Mouse (Mus musculus) hindbrain, embryonic 11.5 days (tissue): ENCODE data around the gene Klf13. TPM values are rescaled to one million over a fixed set of nuclear protein-coding genes. Genes with fewer than 3 reads are reported as not detected.

Experiments used
- ATAC-seq: fragments of 200-750 bp; cut with Nextera tagmentation; 2 replicates; pipeline ENCODE4 v1.8.0; 2017; ENCODE audit warnings: mild to moderate bottlenecking, moderate TSS enrichment, moderate library complexity; ENCODE audit not compliant: low FRiP score
- DNase-seq: peaks from one replicate; pipeline ENCODE4 v3.0.0-alpha.2; 2015; ENCODE audit warnings: low spot score
- H3K27ac ChIP-seq: fragments of 300-500 bp; sonication (generic); 2 replicates; pipeline ENCODE4 v1.5.1; 2014; ENCODE audit warnings: mild to moderate bottlenecking, low read depth, low read length
- H3K27me3 ChIP-seq: fragments of 300-500 bp; sonication (generic); 2 replicates; pipeline ENCODE4 v1.6.1; 2014; ENCODE audit warnings: mild to moderate bottlenecking, low read length, moderate library complexity, mixed read lengths; ENCODE audit not compliant: control insufficient read depth, insufficient read depth
- H3K36me3 ChIP-seq: fragments of 300-500 bp; sonication (generic); 2 replicates; pipeline ENCODE4 v1.6.1; 2014; ENCODE audit warnings: mild to moderate bottlenecking, low read length, moderate library complexity, mixed read lengths; ENCODE audit not compliant: control insufficient read depth, insufficient read depth
- H3K4me1 ChIP-seq: fragments of 300-500 bp; sonication (generic); replicated peaks from 2 replicates; pipeline ENCODE4 v1.6.1; 2014; ENCODE audit warnings: low read length, mixed read lengths; ENCODE audit not compliant: control insufficient read depth, insufficient read depth
- H3K4me2 ChIP-seq: fragments of 300-500 bp; sonication (generic); replicated peaks from 2 replicates; pipeline ENCODE4 v1.6.1; 2014; ENCODE audit warnings: mild to moderate bottlenecking, low read depth, low read length
- H3K4me3 ChIP-seq: fragments of 300-500 bp; sonication (generic); 2 replicates; pipeline ENCODE4 v1.5.1; 2014; ENCODE audit warnings: low read depth, low read length
- H3K9ac ChIP-seq: fragments of 300-500 bp; sonication (generic); 2 replicates; pipeline ENCODE4 v1.6.1; 2014; ENCODE audit warnings: low read depth, low read length
- H3K9me3 ChIP-seq: fragments of 300-500 bp; sonication (generic); 2 replicates; pipeline ENCODE4 v1.6.1; 2016; ENCODE audit warnings: low read length; ENCODE audit not compliant: control insufficient read depth
- WGBS: fragments of 180-500 bp; shearing (Covaris S2); extraction: QIAGEN DNeasy Blood & Tissue Kit; methylation state at CpG from one replicate; pipeline ENCODE4 v1.1.7; 2014; 5-methylcytosine and 5-hydroxymethylcytosine counted together
- polyA plus RNA-seq: library from polyadenylated mRNA; unstranded; fragments of >200 nt; fragmentation: Nextera tagmentation; extraction: Ambion mirVana; gene quantifications from 2 replicates; pipeline ENCODE4 v1.2.1, GENCODE M21; 2014

The Klf13 gene
- polyA plus RNA-seq, 1 experiment from 2014 or later, result 35.4 TPM

DNA sequence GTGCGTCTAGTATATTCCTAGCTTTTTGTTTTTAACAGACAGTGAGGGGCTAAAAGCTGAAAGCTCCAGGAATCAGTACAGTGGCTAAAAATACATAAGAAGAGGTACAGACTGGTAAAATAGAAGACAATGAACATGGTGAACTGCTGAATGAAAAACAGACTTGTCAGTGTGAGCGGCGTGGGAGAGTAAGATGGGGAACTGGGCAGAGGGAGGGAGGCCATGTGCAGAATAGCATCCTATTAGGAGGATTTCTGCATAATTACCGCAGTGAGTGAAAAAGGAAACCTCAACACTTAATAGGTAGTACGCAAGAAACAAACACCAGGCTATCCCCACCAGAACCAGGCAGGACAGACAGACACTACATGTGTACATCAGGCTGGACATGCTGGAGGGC, 45.5 kb downstream of the Klf13 start:
- H3K4me1 ChIP-seq, result peaks cover 5% of the 10 kb centered on the region; the same call in 1 of the 2 replicates
- no peaks in the 10 kb centered on the region for H3K9me3 ChIP-seq
- 96% methylated on average over 5 of the region's 5 CpGs for WGBS
- H3K36me3 ChIP-seq, result peaks cover 9% of the 10 kb centered on the region; the same call in 1 of the 2 replicates
- ATAC-seq (no peak), DNase-seq (no peak)
- H3K9ac ChIP-seq, result no peak overlapping the region
- H3K27me3 ChIP-seq, result no peaks in the 10 kb centered on the region
- H3K27ac ChIP-seq, result no peak overlapping the region
- no peak overlapping the region for H3K4me3 ChIP-seq
- no peak overlapping the region for H3K4me2 ChIP-seq

DNA sequence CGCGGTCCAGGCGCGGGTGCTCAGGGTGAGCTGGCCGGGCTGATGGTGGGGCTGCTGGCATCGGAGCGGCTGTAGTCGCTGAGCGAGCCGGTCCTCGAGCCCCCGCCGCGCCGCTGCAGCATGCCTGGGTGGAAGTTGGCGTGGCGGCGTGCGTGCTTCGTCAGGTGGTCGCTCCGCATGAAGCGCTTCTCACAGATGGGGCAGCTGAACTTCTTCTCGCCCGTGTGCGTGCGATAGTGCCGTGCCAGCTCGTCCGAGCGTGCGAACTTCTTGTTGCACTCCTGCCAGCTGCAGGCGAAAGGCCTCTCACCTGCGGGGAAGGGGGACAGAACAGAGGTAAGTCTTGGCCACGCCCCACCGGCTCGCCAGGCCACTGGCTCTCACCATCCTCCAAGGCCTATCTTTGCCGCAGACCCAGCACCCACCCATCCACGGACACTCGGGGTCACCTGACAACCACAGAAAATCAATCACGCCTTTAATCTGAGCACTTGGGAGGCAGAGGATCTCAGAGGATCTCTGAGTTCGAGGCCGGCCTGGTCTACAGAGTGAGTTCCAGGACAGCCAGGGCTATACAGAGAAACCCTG, 47.1 kb downstream of the Klf13 start:
- no peaks in the 10 kb centered on the region for H3K9me3 ChIP-seq
- no peak overlapping the region for H3K27ac ChIP-seq

DNA sequence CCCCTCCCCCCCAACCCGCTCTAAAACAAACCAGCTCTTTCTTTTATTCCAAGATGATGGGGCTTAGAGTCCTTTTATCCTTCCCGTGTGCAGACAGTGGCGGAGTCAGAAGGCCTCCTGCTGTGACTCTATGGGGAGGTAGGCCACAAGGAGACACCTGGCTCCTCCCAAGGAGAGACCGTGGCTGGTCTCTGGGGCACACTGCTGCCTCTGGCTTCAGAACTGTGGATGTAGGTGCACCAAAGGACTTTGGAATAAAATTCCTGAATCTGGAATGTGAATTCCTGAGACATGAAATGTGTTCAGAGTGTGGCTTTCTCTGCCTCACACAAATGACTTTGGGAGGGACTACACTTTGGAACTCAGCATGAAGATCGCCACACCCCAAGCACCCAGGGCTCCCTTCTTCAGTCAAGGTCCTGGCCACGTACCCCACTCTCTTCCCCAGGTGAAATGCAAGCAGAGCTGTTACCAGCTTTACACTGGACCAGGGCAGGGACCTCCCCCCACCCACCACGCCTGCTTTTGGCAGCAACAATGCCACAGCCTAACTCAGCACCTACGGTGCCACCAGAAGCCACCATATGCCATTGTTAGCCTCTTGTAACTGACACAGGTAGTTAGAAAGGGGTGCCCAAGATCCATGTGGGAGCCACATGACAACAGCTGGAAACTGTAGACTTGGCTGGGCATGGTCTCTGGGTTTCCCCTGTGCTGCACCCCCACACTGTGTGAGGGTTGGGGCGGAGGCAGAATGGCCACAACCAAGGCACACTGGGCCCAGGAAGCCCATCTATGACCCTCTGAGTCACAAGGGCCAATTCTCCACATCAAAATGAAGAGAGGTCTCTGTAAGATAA, 49.4 kb downstream of the Klf13 start:
- ATAC-seq, result no peak
- Histone ChIP-seq H3K9me3 (no peaks in the 10 kb centered on the region), H3K27ac (no peak overlapping the region), H3K36me3 (peaks cover 11% of the 10 kb centered on the region; the same call in 1 of the 2 replicates), H3K4me3 (no peak overlapping the region), H3K27me3 (no peaks in the 10 kb centered on the region), H3K9ac (no peak overlapping the region), H3K4me1 (no peaks in the 10 kb centered on the region), H3K4me2 (no peak overlapping the region)
- DNase-seq, result no peak
- WGBS, result 77% methylated on average over 9 of the region's 9 CpGs

More for the DNA sequence above, 47.1 kb downstream of the Klf13 start:
- Histone ChIP-seq H3K9ac (no peak overlapping the region), H3K4me1 (no peaks in the 10 kb centered on the region), H3K36me3 (peaks cover 11% of the 10 kb centered on the region; the same call in 1 of the 2 replicates), H3K4me3 (no peak overlapping the region), H3K27me3 (no peaks in the 10 kb centered on the region), H3K4me2 (no peak overlapping the region)
- ATAC-seq, result no peak
- DNase-seq, result no peak
- 78% methylated on average over 36 of the region's 43 CpGs for WGBS

DNA sequence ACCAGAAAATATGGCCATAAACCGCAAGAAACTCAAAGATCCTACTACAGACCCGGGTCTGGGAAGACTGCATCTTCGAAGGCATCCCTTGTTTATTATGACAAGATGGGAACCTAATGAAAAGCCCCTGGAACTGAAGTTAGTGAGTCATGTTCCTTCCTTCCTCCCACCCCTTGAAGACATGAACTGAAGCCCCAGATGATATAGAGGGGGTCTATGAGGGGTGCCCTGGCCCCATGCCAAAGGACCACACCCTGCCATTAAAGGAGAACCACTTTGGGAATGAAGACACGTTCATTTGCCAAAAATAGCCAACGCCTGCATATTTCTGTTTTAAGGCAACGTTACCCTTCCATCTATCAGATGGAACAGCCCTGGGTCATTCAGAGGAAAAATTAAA, 50.0 kb downstream of the Klf13 start:
- no peaks in the 10 kb centered on the region for H3K4me1 ChIP-seq
- 80% methylated on average over 6 of the region's 6 CpGs for WGBS
- no peaks in the 10 kb centered on the region for H3K27me3 ChIP-seq
- H3K4me2 ChIP-seq, result no peak overlapping the region
- ATAC-seq (no peak), DNase-seq (no peak)
- no peaks in the 10 kb centered on the region for H3K9me3 ChIP-seq
- no peak overlapping the region for H3K9ac ChIP-seq
- H3K4me3 ChIP-seq, result no peak overlapping the region
- peaks cover 11% of the 10 kb centered on the region; the same call in 1 of the 2 replicates for H3K36me3 ChIP-seq
- H3K27ac ChIP-seq, result no peak overlapping the region

DNA sequence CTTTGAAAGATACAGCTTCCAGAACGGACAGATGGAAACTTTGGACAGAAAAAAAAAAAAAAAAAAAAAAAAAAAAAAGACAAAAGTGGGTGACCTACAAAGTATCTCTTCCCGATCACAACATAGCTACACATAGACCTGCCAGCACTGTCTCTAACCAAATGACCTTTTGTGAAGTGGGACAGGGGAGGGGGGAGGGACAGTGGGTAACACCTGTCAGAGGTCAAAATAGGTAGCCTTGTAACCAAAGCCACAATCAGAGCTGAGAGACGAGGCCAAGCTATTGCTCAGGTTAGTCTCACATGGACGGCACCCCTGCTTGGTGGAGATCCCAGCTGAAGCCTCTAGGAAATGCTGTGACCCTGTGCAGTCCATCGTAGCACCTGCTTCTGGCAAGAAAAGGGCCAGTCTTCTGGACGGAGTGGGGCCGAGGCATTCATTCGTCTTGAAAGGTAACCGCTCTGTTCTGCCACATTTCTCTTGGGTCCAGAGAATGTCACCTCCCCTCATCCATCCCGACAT, 51.1 kb downstream of the Klf13 start:
- H3K9me3 ChIP-seq, result no peaks in the 10 kb centered on the region
- H3K4me2 ChIP-seq, result no peak overlapping the region
- no peak for ATAC-seq
- DNase-seq, result no peak
- peaks cover 11% of the 10 kb centered on the region; the same call in 1 of the 2 replicates for H3K36me3 ChIP-seq
- H3K4me1 ChIP-seq, result no peaks in the 10 kb centered on the region
- 89% methylated on average over 10 of the region's 10 CpGs for WGBS
- H3K4me3 ChIP-seq, result no peak overlapping the region
- no peak overlapping the region for H3K27ac ChIP-seq
- H3K27me3 ChIP-seq, result no peaks in the 10 kb centered on the region
- H3K9ac ChIP-seq, result no peak overlapping the region

DNA sequence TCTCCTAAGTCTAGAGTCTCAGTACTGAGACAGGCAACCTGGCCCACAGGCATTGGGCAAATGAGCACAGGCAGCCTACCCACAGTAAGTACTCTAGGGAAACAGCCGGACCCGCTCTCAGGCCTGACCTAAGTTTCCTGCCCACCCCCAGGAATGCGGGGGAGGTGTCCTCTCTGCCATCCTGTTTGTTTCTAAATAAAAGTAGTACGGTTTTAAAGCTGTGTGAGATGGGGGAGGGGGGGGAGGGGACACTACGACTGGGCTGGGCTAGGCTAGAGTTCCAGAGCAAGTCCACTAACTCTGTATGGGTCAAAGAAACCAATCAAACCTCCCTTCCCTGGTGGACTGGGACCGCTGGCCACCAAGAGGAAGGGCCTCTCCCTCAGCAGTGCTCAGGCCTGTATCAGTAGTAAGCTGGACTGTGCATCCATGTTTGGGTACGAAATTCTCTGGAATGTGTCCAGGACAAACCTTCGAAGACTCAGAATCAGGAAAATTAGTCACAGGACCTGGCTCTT, 51.6 kb downstream of the Klf13 start:
- Histone ChIP-seq H3K9ac (no peak overlapping the region), H3K27ac (no peak overlapping the region), H3K4me3 (no peak overlapping the region), H3K4me2 (no peak overlapping the region), H3K9me3 (no peaks in the 10 kb centered on the region), H3K27me3 (no peaks in the 10 kb centered on the region), H3K4me1 (no peaks in the 10 kb centered on the region), H3K36me3 (peaks cover 11% of the 10 kb centered on the region; the same call in 1 of the 2 replicates)
- DNase-seq, result no peak
- ATAC-seq, result no peak
- 68% methylated on average over 8 of the region's 8 CpGs for WGBS

DNA sequence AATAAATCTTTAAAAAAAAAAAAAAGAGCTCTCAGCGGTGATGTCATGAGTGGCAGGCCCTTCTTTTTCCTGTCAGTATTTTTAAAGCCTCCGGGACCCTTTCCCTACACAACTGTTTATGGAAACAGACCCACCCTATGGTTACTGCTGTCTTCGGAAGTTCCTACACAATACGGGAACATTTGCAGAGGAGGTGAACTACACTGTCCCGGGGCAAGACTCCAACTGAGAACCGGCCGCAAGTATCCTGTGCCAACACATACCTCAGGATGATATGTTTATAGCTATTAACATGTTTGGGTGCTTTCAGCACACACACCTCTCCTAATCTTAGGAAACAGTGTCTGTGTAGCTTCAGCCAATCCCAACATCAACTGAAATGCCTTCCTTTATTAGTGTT, 53.7 kb downstream of the Klf13 start:
- Histone ChIP-seq H3K9ac (no peak overlapping the region), H3K27ac (no peak overlapping the region), H3K27me3 (no peaks in the 10 kb centered on the region), H3K36me3 (peaks cover 3% of the 10 kb centered on the region; the same call in 1 of the 2 replicates), H3K9me3 (no peaks in the 10 kb centered on the region), H3K4me3 (no peak overlapping the region), H3K4me1 (no peaks in the 10 kb centered on the region), H3K4me2 (no peak overlapping the region)
- ATAC-seq (no peak), DNase-seq (no peak)
- WGBS, result 88% methylated on average over 7 of the region's 7 CpGs

DNA sequence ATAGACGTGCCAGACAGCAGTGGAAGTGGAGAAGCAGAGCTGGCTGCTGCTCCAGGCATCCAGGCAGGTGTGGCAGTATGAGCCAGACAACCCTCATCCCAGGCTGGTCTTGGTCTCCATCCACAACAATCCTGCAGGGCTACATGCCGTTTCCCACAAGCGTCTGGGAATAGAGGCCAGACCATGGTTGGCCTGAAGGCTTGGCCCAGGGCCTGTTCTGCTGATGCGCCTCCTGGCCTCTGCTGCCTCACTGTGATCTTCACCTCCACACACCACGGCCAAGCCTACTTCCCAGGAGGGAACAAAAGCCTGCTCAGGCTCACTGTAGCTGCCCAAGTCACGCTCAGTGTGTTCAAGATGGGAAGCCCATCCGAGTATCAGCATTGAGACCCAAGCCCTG, 56.0 kb downstream of the Klf13 start:
- Histone ChIP-seq H3K27me3 (no peaks in the 10 kb centered on the region), H3K4me2 (no peak overlapping the region), H3K27ac (no peak overlapping the region), H3K4me3 (no peak overlapping the region), H3K9ac (no peak overlapping the region), H3K36me3 (0 out of 2 replicates have a peak, but pooled peaks cover 1% of the 10 kb centered on the region), H3K4me1 (no peaks in the 10 kb centered on the region), H3K9me3 (no peaks in the 10 kb centered on the region)
- ATAC-seq (no peak), DNase-seq (no peak)
- WGBS, result 93% methylated on average over 7 of the region's 7 CpGs
